Mouse (Mus musculus) embryonic fibroblast, embryonic 13.5 days (primary cell): ENCODE measurements around the gene Cops7a.

Source experiments
- CTCF ChIP-seq: IDR thresholded peaks from 2 replicates; pipeline ENCODE4 v1.5.1; 2011; ENCODE audit warnings: mild to moderate bottlenecking, control low read depth, low read length, moderate library complexity, borderline replicate concordance; ENCODE audit not compliant: insufficient read depth
- POLR2A ChIP-seq: IDR thresholded peaks from 2 replicates; pipeline ENCODE4 v1.6.1; 2011; ENCODE audit warnings: low read depth, mild to moderate bottlenecking, control low read depth, low read length, moderate library complexity

- TF ChIP-seq CTCF (no peak), POLR2A (no peak)
Observed at GRCm38 (mm10) chr6:124914511-124914910, 50.8 kb downstream of the Cops7a start.
